Mouse (Mus musculus) heart, embryonic 16.5 days (tissue): ENCODE measurements around the gene AU022252. TPM values are rescaled to one million over a fixed set of nuclear protein-coding genes. Genes with fewer than 3 reads are reported as not detected.
"Not testable (repeated sequence)": the region's sequence is repeated elsewhere in the genome, so short reads cannot be mapped to it uniquely, and the experiment has no call there.

Source experiments
- ATAC-seq: fragments of 200-750 bp; cut with Nextera tagmentation; replicated peaks from 2 replicates; pipeline ENCODE4 v1.8.0; 2017; ENCODE audit warnings: moderate number of reproducible peaks; ENCODE audit not compliant: insufficient read depth, low FRiP score; ENCODE audit errors: extremely low read depth
- H3K27ac ChIP-seq: fragments of 300-500 bp; sonication (generic); 2 replicates; pipeline ENCODE4 v1.5.1; 2014; ENCODE audit warnings: mild to moderate bottlenecking, low read length, control low read depth, moderate library complexity
- H3K27me3 ChIP-seq: fragments of 300-500 bp; sonication (generic); 2 replicates; pipeline ENCODE4 v1.6.1; 2014; ENCODE audit warnings: low read length, mixed read lengths; ENCODE audit not compliant: control insufficient read depth, insufficient read depth
- H3K36me3 ChIP-seq: fragments of 300-500 bp; sonication (generic); 2 replicates; pipeline ENCODE4 v1.6.1; 2014; ENCODE audit not compliant: control insufficient read depth, insufficient read depth
- H3K4me1 ChIP-seq: fragments of 300-500 bp; sonication (generic); 2 replicates; pipeline ENCODE4 v1.6.1; 2014; ENCODE audit warnings: low read length, mixed read lengths; ENCODE audit not compliant: control insufficient read depth, insufficient read depth
- H3K4me2 ChIP-seq: fragments of 300-500 bp; sonication (generic); 2 replicates; pipeline ENCODE4 v1.6.1; 2014; ENCODE audit warnings: low read depth, mild to moderate bottlenecking, control low read depth, low read length
- H3K4me3 ChIP-seq: fragments of 300-500 bp; sonication (generic); 2 replicates; pipeline ENCODE4 v1.5.1; 2014; ENCODE audit warnings: mild to moderate bottlenecking, control low read depth, low read length
- H3K9ac ChIP-seq: fragments of 300-500 bp; sonication (generic); 2 replicates; pipeline ENCODE4 v1.6.1; 2014; ENCODE audit warnings: low read length, control low read depth
- H3K9me3 ChIP-seq: fragments of 300-500 bp; sonication (generic); replicated peaks from 2 replicates; pipeline ENCODE4 v1.6.1; 2016; ENCODE audit warnings: low read length; ENCODE audit not compliant: control insufficient read depth
- WGBS: fragments of 180-500 bp; shearing (Covaris S2); extraction: QIAGEN DNeasy Blood & Tissue Kit; methylation state at CpG from one replicate; pipeline ENCODE4 v1.1.7; 2014; 5-methylcytosine and 5-hydroxymethylcytosine counted together
- polyA plus RNA-seq: library from polyadenylated mRNA; unstranded; fragments of >200 nt; fragmentation: Nextera tagmentation; extraction: Ambion mirVana; gene quantifications from 2 replicates; pipeline ENCODE4 v1.2.1, GENCODE M21; 2015

The AU022252 gene
- 22.5 and 23.4 TPM in 2 replicates for polyA plus RNA-seq

- no peaks in the 10 kb centered on the region for H3K9me3 ChIP-seq
- under 1% methylated on average over 71 of the region's 71 CpGs for WGBS
- peak; percentile 97 for ATAC-seq
These were observed at the start of gene AU022252, which contains the start of gene P3h1 for GRCm38 (mm10) chr4:119232410-119233255. Gene AU022252, minus strand, starts transcription at chr4:119232712. Gene P3h1, plus strand, starts transcription at chr4:119232915.

GRCm38 (mm10) chr4:119278784-119279183 is 46.3 kb upstream of the AU022252 start:
- not testable (repeated sequence) for H3K27me3 ChIP-seq, H3K4me2 ChIP-seq, H3K4me3 ChIP-seq, H3K9me3 ChIP-seq, H3K9ac ChIP-seq, H3K27ac ChIP-seq, H3K4me1 ChIP-seq, ATAC-seq
- H3K36me3 ChIP-seq: peaks cover 61% of the 10 kb centered on the region
- 90% methylated on average over 15 of the region's 15 CpGs for WGBS

More at GRCm38 (mm10) chr4:119232410-119233255, at the start of gene AU022252, which contains the start of gene P3h1:
- Histone ChIP-seq H3K9ac (peak within 1 kb of the TSS; percentile 90), H3K27me3 (no peaks in the 10 kb centered on the region), H3K4me1 (peaks cover 9% of the 10 kb centered on the region), H3K4me2 (peak within 1 kb of the TSS; percentile 86), H3K4me3 (peak within 1 kb of the TSS; percentile 83), H3K27ac (peak within 1 kb of the TSS; percentile 72), H3K36me3 (0 out of 2 replicates have a peak, but pooled peaks cover 7% of the 10 kb centered on the region)

DNA sequence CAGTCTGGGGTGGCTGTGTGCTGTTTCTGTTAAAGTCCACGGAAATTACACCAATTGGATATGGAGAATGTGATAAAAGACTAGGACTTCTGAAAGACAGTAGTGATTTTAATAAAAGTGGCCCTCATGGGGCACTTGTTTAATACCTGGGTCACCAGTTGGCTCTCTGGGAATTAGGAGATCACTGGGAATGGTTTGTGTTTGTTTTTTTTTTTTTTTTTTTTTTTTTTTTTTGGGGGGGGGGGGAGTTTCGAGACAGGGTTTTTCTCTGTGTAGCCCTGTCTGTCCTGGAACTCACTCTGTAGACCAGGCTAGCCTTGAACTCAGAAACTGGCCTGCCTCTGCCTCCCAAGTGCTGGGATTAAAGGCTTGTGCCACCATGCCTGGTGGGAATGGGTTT is 43.2 kb upstream of the AU022252 start:
- H3K4me2 ChIP-seq: no peak overlapping the region

DNA sequence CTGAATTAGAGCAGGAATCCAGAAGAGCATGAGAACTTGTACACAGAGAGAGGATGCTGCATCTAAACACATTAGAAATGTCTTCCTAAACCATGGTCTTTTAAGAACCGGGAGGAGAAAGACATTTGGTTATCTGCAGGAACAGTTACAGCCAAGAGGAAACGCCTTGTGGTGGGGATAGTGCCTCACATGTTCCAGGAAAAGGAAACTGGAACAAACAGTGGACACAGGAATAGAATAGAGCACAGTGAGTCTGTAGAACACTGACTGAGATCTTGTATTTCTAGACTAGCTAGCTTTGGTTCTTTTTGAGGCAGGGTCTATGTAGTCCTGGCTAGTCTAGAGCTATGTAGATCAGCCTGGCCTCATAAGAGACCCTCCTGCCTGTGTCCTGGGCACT is 42.7 kb upstream of the AU022252 start:
- H3K27me3 ChIP-seq: no peaks in the 10 kb centered on the region
- H3K4me3 ChIP-seq: no peak overlapping the region
- H3K36me3 ChIP-seq: peaks cover 59% of the 10 kb centered on the region
- peaks cover 3% of the 10 kb centered on the region; the same call in 1 of the 2 replicates for H3K4me1 ChIP-seq
- WGBS: 65% methylated on average over 2 of the region's 2 CpGs
- ATAC-seq: peak; percentile 72; the same call in 1 of the 2 replicates
- no peaks in the 10 kb centered on the region for H3K9me3 ChIP-seq
- no peak overlapping the region for H3K9ac ChIP-seq
- no peak overlapping the region for H3K4me2 ChIP-seq
- peak overlapping the region; percentile 69 for H3K27ac ChIP-seq

More for the DNA sequence above, 43.2 kb upstream of the AU022252 start:
- H3K4me1 ChIP-seq: peaks cover 3% of the 10 kb centered on the region; the same call in 1 of the 2 replicates
- H3K4me3 ChIP-seq: no peak overlapping the region
- no peaks in the 10 kb centered on the region for H3K9me3 ChIP-seq
- no peak overlapping the region for H3K9ac ChIP-seq
- WGBS: 70% methylated on average over 2 of the region's 2 CpGs
- no peak for ATAC-seq
- H3K27ac ChIP-seq: peak overlapping the region; percentile 69
- H3K27me3 ChIP-seq: no peaks in the 10 kb centered on the region
- H3K36me3 ChIP-seq: peaks cover 59% of the 10 kb centered on the region

DNA sequence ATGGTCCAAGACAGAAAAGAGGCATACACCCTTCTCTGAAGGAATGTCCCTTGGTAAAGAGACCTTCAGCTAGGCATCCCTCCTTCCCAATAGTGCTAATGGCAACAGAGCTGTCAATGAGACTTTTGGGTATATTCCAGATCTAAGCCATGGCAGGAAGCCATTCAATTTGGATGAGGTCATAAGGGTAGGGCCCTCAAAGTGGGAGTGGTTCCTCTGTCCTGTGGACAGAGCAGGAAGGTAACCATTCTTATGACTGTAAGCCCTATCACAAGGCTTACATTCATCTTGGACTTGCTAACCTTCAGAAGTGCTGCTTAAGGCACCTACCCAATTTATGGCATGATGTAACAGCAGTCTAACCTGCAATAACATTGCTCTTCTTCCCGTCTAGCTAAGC is 42.1 kb upstream of the AU022252 start:
- WGBS: 69% methylated on average over 1 of the region's 1 CpGs
- Histone ChIP-seq H3K27ac (peak overlapping the region; percentile 69), H3K9me3 (no peaks in the 10 kb centered on the region), H3K36me3 (peaks cover 56% of the 10 kb centered on the region), H3K4me3 (no peak overlapping the region), H3K27me3 (no peaks in the 10 kb centered on the region), H3K4me2 (no peak overlapping the region), H3K4me1 (peaks cover 3% of the 10 kb centered on the region; the same call in 1 of the 2 replicates), H3K9ac (no peak overlapping the region)
- 0 out of 2 replicates have a peak, but pooled peaks have one; percentile 55 for ATAC-seq

DNA sequence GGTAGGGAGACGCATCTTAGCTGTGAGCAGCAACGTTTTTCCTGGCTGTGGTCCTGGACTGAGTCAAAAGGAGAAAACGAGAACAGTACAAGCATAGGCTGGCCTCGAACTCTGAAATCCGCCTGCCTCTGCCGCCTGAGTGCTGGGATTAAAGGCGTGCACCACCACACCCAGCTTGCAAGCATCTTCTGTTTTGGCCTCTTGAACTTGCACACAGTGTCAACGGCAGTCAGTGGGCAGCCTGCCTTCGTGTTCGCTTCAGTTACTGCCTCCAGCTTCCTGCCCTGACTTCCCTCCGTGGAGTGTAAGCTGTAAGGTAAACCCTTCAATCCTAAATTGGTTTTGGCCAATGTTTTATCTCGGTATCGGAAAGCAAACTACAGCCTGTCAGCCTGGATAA is 34.1 kb upstream of the AU022252 start:
- H3K4me1 ChIP-seq: no peaks in the 10 kb centered on the region
- no peak overlapping the region for H3K4me2 ChIP-seq
- H3K27me3 ChIP-seq: no peaks in the 10 kb centered on the region
- no peak overlapping the region for H3K27ac ChIP-seq
- no peak overlapping the region for H3K9ac ChIP-seq
- no peak for ATAC-seq
- H3K4me3 ChIP-seq: no peak overlapping the region
- WGBS: 71% methylated on average over 13 of the region's 13 CpGs
- peaks cover 11% of the 10 kb centered on the region; the same call in 1 of the 2 replicates for H3K36me3 ChIP-seq
- H3K9me3 ChIP-seq: no peaks in the 10 kb centered on the region

DNA sequence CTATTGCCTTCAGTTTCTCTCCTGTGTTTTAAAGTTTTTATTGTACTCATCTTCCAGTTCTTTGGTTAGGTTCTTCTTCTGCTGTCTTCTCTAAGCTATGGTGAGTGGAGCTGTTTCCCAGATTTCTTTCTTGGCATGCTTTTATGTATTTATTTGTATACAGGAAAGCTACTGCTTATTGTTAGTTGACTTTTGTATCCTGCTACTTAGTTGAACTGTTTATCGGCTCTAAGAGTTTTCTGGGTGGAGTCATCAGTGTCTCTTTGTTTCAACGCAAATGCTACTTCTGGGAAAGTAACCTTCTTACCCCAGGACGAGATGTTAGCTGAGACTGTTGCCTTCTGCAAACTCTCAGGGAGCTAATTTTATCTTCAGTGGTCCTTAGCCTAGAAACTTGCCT is 30.9 kb upstream of the AU022252 start:
- WGBS: 44% methylated on average over 3 of the region's 3 CpGs
- H3K4me2 ChIP-seq: no peak overlapping the region
- no peaks in the 10 kb centered on the region for H3K36me3 ChIP-seq
- H3K4me1 ChIP-seq: no peaks in the 10 kb centered on the region
- no peak overlapping the region for H3K4me3 ChIP-seq
- H3K9me3 ChIP-seq: no peaks in the 10 kb centered on the region
- H3K27ac ChIP-seq: no peak overlapping the region
- no peaks in the 10 kb centered on the region for H3K27me3 ChIP-seq
- ATAC-seq: no peak
- H3K9ac ChIP-seq: no peak overlapping the region

DNA sequence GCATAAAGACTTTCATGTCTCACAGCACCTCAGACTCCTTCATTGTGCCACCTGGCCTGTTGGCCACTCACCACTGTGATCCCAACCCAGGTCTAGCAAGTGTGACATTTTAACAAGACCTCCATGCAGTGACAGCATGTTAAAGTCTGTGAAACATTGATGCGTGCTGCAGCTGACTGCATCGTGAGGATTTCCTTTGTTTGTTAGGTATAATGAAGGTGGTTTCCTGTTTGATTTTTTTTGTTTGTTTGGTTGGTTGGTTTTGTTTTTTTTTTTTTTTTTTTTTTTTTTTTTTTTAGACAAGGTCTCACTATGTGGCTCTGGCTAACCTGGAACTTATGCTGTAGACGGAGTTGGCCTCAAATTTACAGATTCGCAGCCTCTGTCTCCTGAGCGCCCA is 30.0 kb upstream of the AU022252 start:
- Histone ChIP-seq H3K27me3 (no peaks in the 10 kb centered on the region), H3K9me3 (no peaks in the 10 kb centered on the region), H3K36me3 (no peaks in the 10 kb centered on the region), H3K4me2 (no peak overlapping the region), H3K9ac (no peak overlapping the region), H3K4me3 (no peak overlapping the region), H3K4me1 (no peaks in the 10 kb centered on the region), H3K27ac (no peak overlapping the region)
- 87% methylated on average over 5 of the region's 5 CpGs for WGBS
- no peak for ATAC-seq

- Histone ChIP-seq H3K36me3 (no peaks in the 10 kb centered on the region), H3K4me2 (no peak overlapping the region), H3K9ac (no peak overlapping the region), H3K4me1 (no peaks in the 10 kb centered on the region), H3K27me3 (no peaks in the 10 kb centered on the region), H3K4me3 (no peak overlapping the region), H3K9me3 (no peaks in the 10 kb centered on the region), H3K27ac (peak overlapping the region; percentile 49)
- WGBS: 37% methylated on average over 7 of the region's 7 CpGs
- ATAC-seq: 0 out of 2 replicates have a peak, but pooled peaks have one; percentile 25
These were observed 28.7 kb upstream of the AU022252 start for GRCm38 (mm10) chr4:119261087-119261713.
